Mouse (Mus musculus) spleen, adult 2 months (tissue): ENCODE results near the gene Sirt4.

Experiments used
- CTCF ChIP-seq: fragments of 200-500 bp; IDR thresholded peaks from 2 replicates; pipeline ENCODE4 v1.5.1; 2011; ENCODE audit warnings: mild to moderate bottlenecking, inconsistent platforms; ENCODE audit not compliant: insufficient read depth, insufficient read length, insufficient replicate concordance; ENCODE audit errors: extremely low read depth
- POLR2A ChIP-seq: fragments of 200-500 bp; IDR thresholded peaks from 2 replicates; pipeline ENCODE4 v1.6.1; 2011; ENCODE audit warnings: low read depth, low read length, inconsistent platforms

DNA sequence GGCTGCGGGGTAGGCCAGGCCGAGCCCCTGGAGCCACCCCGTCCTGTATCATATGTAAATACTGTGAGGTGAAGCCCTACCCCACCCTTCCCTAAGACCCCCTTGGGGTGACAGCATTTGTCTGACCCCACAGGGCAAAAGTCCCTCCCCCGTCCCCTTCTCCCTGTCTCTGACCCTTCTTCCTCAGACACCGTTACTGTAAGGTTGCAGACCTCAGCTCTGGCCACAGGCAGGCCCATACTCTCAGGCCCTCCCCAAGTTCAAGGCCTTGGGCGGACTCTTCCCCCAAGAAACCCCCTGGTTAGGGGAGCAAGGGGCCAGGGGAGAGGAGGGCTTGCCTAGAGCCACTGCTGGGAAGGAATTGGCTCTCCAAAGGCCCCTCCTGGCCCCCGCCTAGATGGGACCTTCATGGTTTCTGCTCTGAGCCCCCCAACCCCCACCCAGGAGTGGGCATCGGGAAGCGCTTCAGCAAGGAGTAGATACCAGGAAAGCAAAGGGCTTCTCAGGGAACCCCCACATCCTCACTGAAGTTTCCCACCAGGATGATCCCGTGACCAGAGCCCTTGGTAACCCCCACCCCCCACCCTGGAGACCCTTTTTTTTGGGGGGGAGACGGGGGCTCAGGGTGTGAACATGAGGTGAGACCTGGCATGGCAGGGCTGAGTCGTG, 30.0 kb downstream of the Sirt4 start:
- no peak for TF ChIP-seq POLR2A
- TF ChIP-seq CTCF, result no peak
